Mouse (Mus musculus) right cerebral cortex, adult 2 months (tissue): ENCODE results near the gene Prps1l1.

Experiments used
- DNase-seq, 2 experiments: peaks; one replicate each; pipeline ENCODE4 v3.0.0; 2021 to 2022; ENCODE audit warnings: low spot score in 2 of 2

The Prps1l1 gene

GRCm38 (mm10) chr12:35025916-35026432 is 41.4 kb downstream of the Prps1l1 start:
- no peak for DNase-seq

- DNase-seq, result no peak
Observed at GRCm38 (mm10) chr12:35027533-35027932, 43.0 kb downstream of the Prps1l1 start.
